Mouse (Mus musculus) frontal cortex, postnatal 10 days (tissue): Measurements from ENCODE around the gene Jmjd7.

Experiments
- DNase-seq, 2 experiments: peaks; one replicate each; pipeline ENCODE4 v3.0.0; 2022; ENCODE audit warnings: low spot score in 2 of 2, mixed read lengths in 1 of 2

Gene Jmjd7

DNA sequence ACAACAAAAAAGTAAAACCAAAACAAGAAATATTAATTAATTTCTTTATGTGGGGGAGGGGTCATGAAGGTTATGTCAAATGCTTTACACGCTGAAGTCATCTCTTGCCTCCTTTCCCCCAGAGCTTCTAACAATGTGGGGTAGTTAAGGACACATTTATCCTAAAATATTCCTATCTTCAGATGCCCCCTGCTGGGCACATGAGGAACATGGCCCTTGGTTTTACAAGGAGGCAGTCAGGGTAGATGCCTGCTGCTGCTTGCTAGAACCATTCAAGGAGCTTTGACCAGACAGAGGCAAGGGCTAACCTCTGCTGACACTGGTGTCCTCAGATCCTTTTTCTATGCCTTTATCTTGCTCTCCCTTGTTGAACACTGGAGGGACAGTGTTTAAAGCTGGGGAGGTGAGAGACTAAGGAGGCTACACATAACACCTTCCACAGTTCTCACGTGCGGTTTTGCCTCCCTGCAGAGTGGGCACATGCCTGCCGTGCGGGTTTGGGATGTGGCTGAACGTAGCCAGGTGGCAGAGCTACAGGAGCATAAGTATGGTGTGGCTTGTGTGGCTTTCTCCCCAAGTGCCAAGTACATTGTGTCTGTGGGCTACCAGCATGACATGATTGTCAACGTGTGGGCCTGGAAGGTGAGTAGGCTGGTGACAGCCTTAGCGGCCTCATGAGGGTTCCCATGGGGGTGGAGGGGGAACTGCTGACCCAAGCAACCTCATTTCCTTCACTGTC, 15.7 kb upstream of the Jmjd7 start:
- DNase-seq = peak in 1 of 2 experiments; percentile 47

DNA sequence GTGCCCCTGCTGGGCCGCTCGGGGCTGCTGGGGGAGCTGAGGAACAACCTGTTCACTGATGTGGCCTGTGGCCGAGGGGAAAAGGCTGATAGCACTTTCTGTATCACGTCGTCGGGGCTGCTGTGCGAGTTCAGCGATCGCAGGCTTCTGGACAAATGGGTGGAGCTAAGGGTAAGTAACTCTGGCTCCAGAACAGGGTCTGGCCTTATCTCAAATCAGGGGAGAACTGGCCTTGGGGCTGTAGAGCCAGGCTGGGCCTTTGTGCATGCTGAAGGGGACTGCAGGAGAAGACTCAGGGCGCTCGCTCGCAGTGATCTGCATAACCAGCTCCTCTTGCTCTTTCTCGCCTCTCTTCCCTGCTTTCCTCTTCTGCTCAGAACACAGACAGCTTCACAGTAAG, 14.4 kb upstream of the Jmjd7 start:
- DNase-seq = no peak

DNA sequence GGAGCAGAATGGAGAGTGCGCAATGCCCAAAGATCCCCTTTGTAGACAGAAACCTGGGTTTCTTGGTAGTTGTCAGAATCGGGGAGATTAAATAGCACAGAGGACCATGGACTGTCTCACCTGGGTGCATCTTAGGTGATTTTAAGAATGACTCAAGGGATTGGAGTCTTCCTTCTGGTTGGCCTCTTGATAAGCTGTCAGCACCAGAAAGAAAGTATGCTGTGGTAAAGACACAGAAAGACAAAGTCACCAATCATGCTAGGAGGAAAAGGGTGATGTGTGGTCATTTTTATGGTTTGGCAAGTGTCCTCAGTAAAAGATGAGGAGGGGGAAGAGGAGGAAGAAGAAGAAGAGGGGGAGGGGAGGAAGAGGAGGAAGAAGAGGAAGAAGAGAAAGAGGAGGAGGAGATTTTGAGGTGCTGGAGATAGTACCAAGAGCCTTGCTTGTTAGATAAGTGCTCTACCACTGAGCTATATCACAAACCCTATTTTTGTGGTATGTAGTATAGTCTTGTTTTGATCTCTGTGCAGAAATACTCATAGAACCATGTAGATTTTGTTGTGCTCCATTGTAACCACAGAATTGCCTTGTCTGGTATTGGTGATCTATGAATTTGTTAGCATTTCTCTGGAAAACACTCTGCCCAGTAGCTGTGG, 13.3 kb upstream of the Jmjd7 start:
- DNase-seq = no peak

GRCm38 (mm10) chr2:120015882-120016281, 11.4 kb upstream of the Jmjd7 start:
- no peak for DNase-seq

- DNase-seq = no peak
Measured at GRCm38 (mm10) chr2:120017599-120017998, 9.7 kb upstream of the Jmjd7 start.

- no peak for DNase-seq
Measured at GRCm38 (mm10) chr2:120024337-120024736, 2.9 kb upstream of the Jmjd7 start.

DNA sequence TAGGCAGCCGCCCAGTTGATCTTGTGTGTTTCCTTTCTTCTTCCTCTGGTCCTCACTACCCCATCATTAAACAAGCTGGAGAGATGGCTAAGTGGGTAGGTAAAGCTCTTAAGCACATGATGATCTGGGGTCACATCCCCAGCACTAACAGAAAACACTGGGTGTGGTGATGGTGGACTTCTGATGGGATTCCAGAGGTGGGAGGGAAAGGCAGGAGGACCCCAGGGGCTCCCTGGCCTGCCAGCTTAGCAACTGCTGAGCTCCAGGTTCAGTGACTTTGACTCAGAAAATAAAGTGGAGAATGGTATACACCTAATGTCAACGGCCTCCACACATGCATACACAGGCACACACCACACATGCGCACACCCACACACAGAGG, 658 bp downstream of the Jmjd7 start:
- DNase-seq = no peak

DNA sequence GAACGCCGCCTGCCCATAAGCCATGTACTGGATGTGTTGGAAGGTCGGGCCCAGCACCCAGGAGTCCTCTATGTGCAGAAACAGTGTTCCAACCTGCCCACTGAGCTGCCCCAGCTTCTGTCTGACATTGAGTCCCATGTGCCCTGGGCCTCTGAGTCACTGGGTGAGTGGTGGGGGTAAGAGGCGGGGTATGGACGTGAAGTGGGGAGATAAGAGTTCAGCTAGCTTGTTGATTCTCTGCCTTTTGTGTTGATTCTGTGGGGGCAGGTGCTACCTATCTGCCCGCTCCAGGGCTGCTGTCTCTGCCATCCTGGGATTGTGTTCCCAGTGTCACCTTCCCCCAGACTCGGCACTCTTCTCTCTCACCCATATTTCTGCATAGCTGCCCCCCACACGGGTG, 3.1 kb downstream of the Jmjd7 start:
- DNase-seq = no peak

DNA sequence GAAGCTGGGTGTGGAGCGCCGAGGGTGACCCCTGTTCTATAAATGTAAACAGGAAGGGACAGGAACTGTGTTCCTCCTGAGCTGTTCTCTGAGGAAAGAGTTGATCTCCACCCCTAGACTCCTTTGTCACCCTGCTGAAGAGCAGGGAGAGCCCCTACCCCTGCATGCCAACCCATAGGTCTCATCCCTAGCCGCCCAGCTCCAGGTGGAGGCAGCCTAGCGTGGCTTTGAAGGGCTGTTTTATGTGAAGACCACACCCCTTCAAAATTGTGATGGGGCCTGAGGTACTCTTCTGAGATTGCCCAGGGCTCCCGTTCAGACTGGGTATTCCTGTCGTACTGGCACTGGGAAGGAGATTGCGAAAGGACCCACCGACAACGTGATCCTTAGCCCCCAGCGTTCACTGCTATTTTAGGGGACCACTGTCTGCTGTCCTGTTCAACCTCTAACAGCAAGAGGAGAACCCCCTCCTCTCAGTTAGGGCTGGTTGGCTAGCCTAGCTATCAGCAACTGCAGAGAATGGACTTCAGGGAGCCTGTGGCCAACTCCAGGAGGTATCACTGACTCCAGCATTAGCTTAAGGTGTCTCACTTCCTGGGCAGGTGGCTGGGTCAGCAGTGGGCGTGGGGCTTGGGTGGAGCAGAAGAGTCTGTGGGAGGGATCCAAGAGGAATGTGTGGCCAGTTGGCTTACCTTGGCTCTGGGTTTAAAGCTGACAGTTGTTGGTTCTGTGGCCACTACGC, 5.6 kb downstream of the Jmjd7 start, which contains the start of gene Pla2g4b:
Pla2g4b (plus strand) TSS at position 692 of the 742 bp plus-strand sequence.
- no peak for DNase-seq

DNA sequence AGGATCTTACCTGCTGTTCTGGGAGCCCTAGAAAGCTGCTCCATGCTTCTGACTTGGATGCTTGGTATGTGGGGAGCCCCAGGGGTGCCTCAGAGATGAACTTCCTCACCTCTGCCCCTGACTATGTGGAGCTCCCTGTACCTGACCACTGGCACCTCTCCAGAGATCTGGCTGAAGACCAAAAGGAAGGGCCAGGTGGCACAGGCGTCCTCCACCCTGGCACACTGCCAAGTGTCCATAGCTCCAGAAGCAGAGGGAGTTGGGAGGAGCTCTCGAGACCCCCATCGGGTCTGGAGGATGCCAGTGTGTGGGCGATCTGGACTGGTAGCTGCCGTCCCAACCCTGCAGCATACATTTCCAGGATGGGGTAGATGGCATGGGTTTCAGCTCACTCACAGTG, 6.4 kb downstream of the Jmjd7 start:
- DNase-seq = no peak

- DNase-seq = no peak
Measured at GRCm38 (mm10) chr2:120037744-120038143, 10.5 kb downstream of the Jmjd7 start.

DNA sequence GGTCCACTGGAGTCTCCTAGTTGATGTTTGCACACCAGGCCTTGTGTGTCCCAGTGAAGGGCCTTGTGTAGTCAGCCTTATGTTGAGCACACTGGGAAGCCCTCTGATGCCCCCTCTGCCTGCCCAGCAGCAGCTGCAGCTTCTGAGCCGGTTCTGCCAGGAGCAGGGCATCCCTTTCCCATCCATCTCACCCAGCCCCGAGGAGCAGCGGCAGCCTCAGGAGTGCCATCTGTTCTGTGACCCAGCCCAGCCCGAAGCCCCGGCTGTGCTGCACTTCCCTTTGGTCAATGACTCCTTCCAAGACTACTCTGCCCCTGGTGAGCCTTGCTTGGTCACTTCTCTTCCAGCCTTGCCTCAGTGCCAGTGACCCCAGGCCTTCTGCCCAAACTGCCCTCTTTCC, 13.7 kb downstream of the Jmjd7 start:
- DNase-seq = no peak

GRCm38 (mm10) chr2:120044101-120044603, 16.9 kb downstream of the Jmjd7 start:
- DNase-seq = no peak

GRCm38 (mm10) chr2:120044676-120045075, 17.4 kb downstream of the Jmjd7 start:
- no peak for DNase-seq

GRCm38 (mm10) chr2:120046486-120047310, 19.4 kb downstream of the Jmjd7 start:
- no peak for DNase-seq

- no peak for DNase-seq
Measured at GRCm38 (mm10) chr2:120048173-120048572, 20.9 kb downstream of the Jmjd7 start.

- no peak for DNase-seq
Measured at GRCm38 (mm10) chr2:120049632-120050274, 22.5 kb downstream of the Jmjd7 start.

- no peak for DNase-seq
Measured at GRCm38 (mm10) chr2:120051405-120051804, 24.1 kb downstream of the Jmjd7 start.

DNA sequence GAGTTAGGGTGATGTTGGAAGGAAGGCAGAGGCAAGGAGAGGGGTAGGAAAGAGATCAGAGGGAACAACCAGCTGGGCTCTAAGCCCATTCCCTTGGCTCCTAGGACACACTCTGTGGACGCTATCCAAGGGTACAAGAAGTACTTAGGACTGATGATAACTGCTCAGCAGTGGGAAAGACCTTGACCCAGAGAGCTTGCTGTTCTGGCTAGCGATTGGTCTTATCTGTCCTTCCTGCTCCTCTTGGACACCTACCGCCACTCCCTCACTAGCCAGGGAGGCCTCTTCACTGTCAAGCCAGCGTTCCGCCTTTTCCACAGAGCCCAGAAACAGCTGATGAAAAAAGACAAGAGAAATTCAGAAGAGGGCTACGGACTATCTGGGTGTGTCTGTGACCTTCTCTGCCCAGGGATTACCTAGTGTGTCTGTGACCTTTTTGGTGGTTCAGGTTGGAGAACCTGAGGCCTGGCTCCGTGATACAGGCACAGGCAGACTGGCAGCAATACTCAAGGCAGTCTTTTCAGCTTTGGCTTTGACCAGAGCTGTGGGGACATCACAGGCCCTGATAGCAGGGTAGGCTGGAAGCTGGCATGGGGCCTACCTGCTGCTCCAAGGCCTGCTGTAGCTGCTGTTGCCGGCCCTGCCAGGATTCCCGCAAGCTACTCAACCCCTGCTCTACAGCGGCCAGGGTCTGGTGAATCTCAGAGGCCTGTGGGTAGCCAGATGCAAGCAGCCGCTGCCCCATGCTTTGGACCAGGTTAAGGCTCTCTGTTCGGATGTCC, 27.7 kb downstream of the Jmjd7 start:
- DNase-seq = no peak

GRCm38 (mm10) chr2:120055923-120056322, 28.6 kb downstream of the Jmjd7 start:
- DNase-seq = no peak
